Mouse (Mus musculus) thymus, adult 2 months (tissue): ENCODE measurements at regions not wholly inside any gene's neighbourhood (a gene's known extent, or its start where the extent isn't known, plus 50 kb on each side); places are given as distances from the start of the nearest gene placed in this dataset.

Source experiments
- DNase-seq: peaks from one replicate; pipeline ENCODE4 v3.0.0; 2021
- H3K27ac ChIP-seq: fragments of 200-500 bp; 2 replicates; pipeline ENCODE4 v1.5.1; 2012; ENCODE audit warnings: low read length, control low read depth; ENCODE audit not compliant: control insufficient read depth, insufficient read depth
- H3K27me3 ChIP-seq: fragments of 200-500 bp; 2 replicates; pipeline ENCODE4 v1.6.1; 2012; ENCODE audit warnings: mild to moderate bottlenecking, low read length, moderate library complexity, mixed read lengths; ENCODE audit not compliant: control insufficient read depth, insufficient read depth
- H3K36me3 ChIP-seq: fragments of 200-500 bp; 2 replicates; pipeline ENCODE4 v1.6.1; 2012; ENCODE audit warnings: mild to moderate bottlenecking, low read length, moderate library complexity; ENCODE audit not compliant: control insufficient read depth, insufficient read depth
- H3K4me1 ChIP-seq: fragments of 200-500 bp; replicated peaks from 2 replicates; pipeline ENCODE4 v1.6.1; 2012; ENCODE audit warnings: low read length; ENCODE audit not compliant: control insufficient read depth, insufficient read depth
- H3K4me3 ChIP-seq: fragments of 200-500 bp; 2 replicates; pipeline ENCODE4 v1.5.1; 2012; ENCODE audit warnings: mild to moderate bottlenecking, low read length, control low read depth, moderate library complexity; ENCODE audit not compliant: control insufficient read depth, insufficient read depth
- CTCF ChIP-seq: fragments of 200-500 bp; IDR thresholded peaks from 2 replicates; pipeline ENCODE4 v1.5.1; 2012; ENCODE audit warnings: mild to moderate bottlenecking, control low read depth, low read length, moderate library complexity, borderline replicate concordance; ENCODE audit not compliant: control insufficient read depth, poor library complexity, insufficient read depth; ENCODE audit errors: extremely low read depth
- POLR2A ChIP-seq: fragments of 200-500 bp; IDR thresholded peaks from 2 replicates; pipeline ENCODE4 v1.6.1; 2012; ENCODE audit warnings: mild to moderate bottlenecking, low read length, control low read depth, moderate library complexity; ENCODE audit not compliant: control insufficient read depth, poor library complexity, insufficient read depth; ENCODE audit errors: extremely low read depth
- WGBS: fragments of 180-500 bp; shearing (Covaris S2); methylation state at CpG from one replicate; pipeline ENCODE4 v1.1.7; 2018; 5-methylcytosine and 5-hydroxymethylcytosine counted together

GRCm38 (mm10) chr12:12484921-12485680 is 223.2 kb downstream of the Fam49a start:
- H3K4me3 ChIP-seq = no peak overlapping the region
- TF ChIP-seq POLR2A = no peak
- no peak for TF ChIP-seq CTCF
- no peaks in the 10 kb centered on the region for H3K36me3 ChIP-seq
- H3K4me1 ChIP-seq = no peaks in the 10 kb centered on the region
- 94% methylated on average over 9 of the region's 9 CpGs for WGBS
- no peaks in the 10 kb centered on the region for H3K27me3 ChIP-seq
- no peak overlapping the region for H3K27ac ChIP-seq
- no peak for DNase-seq

- no peak for DNase-seq
- Histone ChIP-seq H3K4me3 (no peak overlapping the region), H3K36me3 (no peaks in the 10 kb centered on the region), H3K27ac (no peak overlapping the region), H3K4me1 (no peaks in the 10 kb centered on the region), H3K27me3 (no peaks in the 10 kb centered on the region)
- WGBS = 96% methylated on average over 2 of the region's 2 CpGs
- TF ChIP-seq CTCF (no peak), POLR2A (no peak)
Measured at GRCm38 (mm10) chr12:12480451-12480850, 218.5 kb downstream of the Fam49a start.

GRCm38 (mm10) chr12:12452086-12452485 is 190.1 kb downstream of the Fam49a start:
- WGBS = 80% methylated on average over 2 of the region's 2 CpGs
- H3K27ac ChIP-seq = no peak overlapping the region
- H3K4me3 ChIP-seq = no peak overlapping the region
- H3K36me3 ChIP-seq = no peaks in the 10 kb centered on the region
- TF ChIP-seq CTCF (no peak), POLR2A (no peak)
- H3K27me3 ChIP-seq = no peaks in the 10 kb centered on the region
- DNase-seq = no peak
- H3K4me1 ChIP-seq = no peaks in the 10 kb centered on the region

GRCm38 (mm10) chr12:12446768-12447167 is 184.8 kb downstream of the Fam49a start:
- H3K36me3 ChIP-seq = no peaks in the 10 kb centered on the region
- no peaks in the 10 kb centered on the region for H3K4me1 ChIP-seq
- TF ChIP-seq POLR2A = no peak
- no peak for TF ChIP-seq CTCF
- H3K4me3 ChIP-seq = no peak overlapping the region
- H3K27ac ChIP-seq = no peak overlapping the region
- H3K27me3 ChIP-seq = no peaks in the 10 kb centered on the region
- DNase-seq = no peak
- WGBS = 95% methylated on average over 2 of the region's 2 CpGs

GRCm38 (mm10) chr12:12446281-12446680 is 184.3 kb downstream of the Fam49a start:
- 97% methylated on average over 3 of the region's 3 CpGs for WGBS
- H3K27me3 ChIP-seq = no peaks in the 10 kb centered on the region
- H3K4me3 ChIP-seq = no peak overlapping the region
- no peaks in the 10 kb centered on the region for H3K4me1 ChIP-seq
- no peaks in the 10 kb centered on the region for H3K36me3 ChIP-seq
- no peak for TF ChIP-seq POLR2A
- TF ChIP-seq CTCF = no peak
- DNase-seq = no peak
- H3K27ac ChIP-seq = no peak overlapping the region

GRCm38 (mm10) chr12:12442872-12443271 is 180.9 kb downstream of the Fam49a start:
- DNase-seq = no peak
- WGBS = 22% methylated on average over 4 of the region's 4 CpGs
- Histone ChIP-seq H3K36me3 (no peaks in the 10 kb centered on the region), H3K4me1 (no peaks in the 10 kb centered on the region), H3K27me3 (no peaks in the 10 kb centered on the region), H3K4me3 (no peak overlapping the region), H3K27ac (no peak overlapping the region)
- TF ChIP-seq POLR2A = no peak
- no peak for TF ChIP-seq CTCF

- Histone ChIP-seq H3K4me3 (no peak overlapping the region), H3K4me1 (no peaks in the 10 kb centered on the region), H3K27me3 (no peaks in the 10 kb centered on the region), H3K27ac (no peak overlapping the region), H3K36me3 (no peaks in the 10 kb centered on the region)
- no peak for DNase-seq
- WGBS = 97% methylated on average over 1 of the region's 1 CpGs
- TF ChIP-seq POLR2A (no peak), CTCF (no peak)
Measured at GRCm38 (mm10) chr12:12436379-12436778, 174.4 kb downstream of the Fam49a start.
